In the genomic region with DNA sequence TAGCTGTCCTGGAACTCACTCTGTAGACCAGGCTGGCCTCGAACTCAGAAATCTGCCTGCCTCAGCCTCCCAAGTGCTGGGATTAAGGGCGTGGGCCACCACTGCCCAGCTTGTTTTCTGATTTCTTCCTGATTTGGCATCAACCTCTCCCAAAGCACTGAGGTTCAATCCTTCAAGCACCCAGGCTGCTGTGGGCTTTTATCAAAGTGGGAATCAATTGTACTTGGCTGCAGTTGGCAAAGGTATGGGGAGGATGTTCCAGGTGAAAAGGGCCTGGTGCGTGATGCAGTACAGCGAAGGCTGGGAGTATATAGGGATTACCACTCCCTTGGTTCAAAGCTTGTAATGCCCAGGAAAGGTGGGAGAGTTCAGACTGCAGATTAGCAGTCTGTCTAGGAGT, we compare ENCODE assay signal across 8 mouse cellular contexts. TPM values are rescaled to one million over a fixed set of nuclear protein-coding genes. Genes with fewer than 3 reads are reported as not detected.
DNase-seq lines count a peak whose midpoint lies in the region; ATAC-seq lines count a peak whose summit lies in the region.

No protein-coding gene starts in this region.

- H3K4me2 ChIP-seq in liver, embryonic 11.5 days = peak overlapping the region; percentile 82
- peak overlapping the region; percentile 91; the same call in 1 of the 2 replicates for H3K4me2 ChIP-seq in forebrain, embryonic 14.5 days (ENCODE audit: low read length)
- peak overlapping the region; percentile 65 for H3K4me2 ChIP-seq in neural tube, embryonic 13.5 days

- 61% methylated on average over 4 of the region's 4 CpGs for WGBS in liver, embryonic 11.5 days
- 61% methylated on average over 4 of the region's 4 CpGs for WGBS in forebrain, embryonic 14.5 days
- WGBS in limb, embryonic 10.5 days = 63% methylated on average over 4 of the region's 4 CpGs
- WGBS in neural tube, embryonic 13.5 days = 66% methylated on average over 4 of the region's 4 CpGs

- H3K27me3 ChIP-seq in liver, embryonic 11.5 days (replicated peaks; ENCODE audit: control insufficient read depth, insufficient read depth, low read length) = no peaks in the 10 kb centered on the region
- H3K27me3 ChIP-seq in forebrain, embryonic 14.5 days (replicated peaks; ENCODE audit: control insufficient read depth, insufficient read depth, low read length) = no peaks in the 10 kb centered on the region
- no peaks in the 10 kb centered on the region for H3K27me3 ChIP-seq in limb, embryonic 10.5 days (ENCODE audit: low read depth, poor library complexity, severe bottlenecking)
- no peaks in the 10 kb centered on the region for H3K27me3 ChIP-seq in neural tube, embryonic 13.5 days

- peaks cover 37% of the 10 kb centered on the region for H3K4me1 ChIP-seq in liver, embryonic 11.5 days (replicated peaks; ENCODE audit: control insufficient read depth, insufficient read depth, low read length)
- peaks cover 26% of the 10 kb centered on the region for H3K4me1 ChIP-seq in forebrain, embryonic 14.5 days (ENCODE audit: control insufficient read depth, insufficient read depth, low read length)
- peaks cover 48% of the 10 kb centered on the region for H3K4me1 ChIP-seq in limb, embryonic 10.5 days
- peaks cover 49% of the 10 kb centered on the region for H3K4me1 ChIP-seq in neural tube, embryonic 13.5 days (replicated peaks)

- peak overlapping the region; percentile 93 for H3K4me3 ChIP-seq in liver, embryonic 11.5 days (ENCODE audit: low read depth, low read length)
- no peak overlapping the region for H3K4me3 ChIP-seq in forebrain, embryonic 14.5 days (ENCODE audit: low read depth, low read length)
- H3K4me3 ChIP-seq in limb, embryonic 10.5 days = no peak overlapping the region
- H3K4me3 ChIP-seq in neural tube, embryonic 13.5 days = peak overlapping the region; percentile 49; the same call in 1 of the 2 replicates

- peaks cover 24% of the 10 kb centered on the region for H3K36me3 ChIP-seq in liver, embryonic 11.5 days (ENCODE audit: control insufficient read depth, insufficient read depth, low read length)
- H3K36me3 ChIP-seq in forebrain, embryonic 14.5 days (ENCODE audit: control insufficient read depth, insufficient read depth, low read length) = 0 out of 2 replicates have a peak, but pooled peaks cover 9% of the 10 kb centered on the region
- H3K36me3 ChIP-seq in limb, embryonic 10.5 days = peaks cover 33% of the 10 kb centered on the region
- H3K36me3 ChIP-seq in neural tube, embryonic 13.5 days = peaks cover 7% of the 10 kb centered on the region; the same call in 1 of the 2 replicates

- H3K9ac ChIP-seq in liver, embryonic 11.5 days (ENCODE audit: low read depth, low read length) = no peak overlapping the region; the same call in 1 of the 2 replicates
- H3K9ac ChIP-seq in forebrain, embryonic 14.5 days (ENCODE audit: low read length) = 0 out of 2 replicates have a peak overlapping the region, but pooled peaks have one; percentile 18
- 0 out of 2 replicates have a peak overlapping the region, but pooled peaks have one; percentile 50 for H3K9ac ChIP-seq in neural tube, embryonic 13.5 days

- no peaks in the 10 kb centered on the region for H3K9me3 ChIP-seq in liver, embryonic 11.5 days (ENCODE audit: control insufficient read depth, low read length)
- H3K9me3 ChIP-seq in forebrain, embryonic 14.5 days (replicated peaks; ENCODE audit: control insufficient read depth, low read length) = no peaks in the 10 kb centered on the region
- H3K9me3 ChIP-seq in limb, embryonic 10.5 days (replicated peaks) = no peaks in the 10 kb centered on the region
- H3K9me3 ChIP-seq in neural tube, embryonic 13.5 days = no peaks in the 10 kb centered on the region

- H3K27ac ChIP-seq in liver, embryonic 11.5 days (ENCODE audit: low read depth, low read length) = 0 out of 2 replicates have a peak overlapping the region, but pooled peaks have one; percentile 26
- no peak overlapping the region for H3K27ac ChIP-seq in forebrain, embryonic 14.5 days (ENCODE audit: low read depth, low read length)
- H3K27ac ChIP-seq in limb, embryonic 10.5 days = peak overlapping the region; percentile 95
- no peak overlapping the region for H3K27ac ChIP-seq in neural tube, embryonic 13.5 days (replicated peaks)

- DNase-seq in liver, embryonic 11.5 days (ENCODE audit: low spot score) = no peak
- no peak for DNase-seq in liver
- DNase-seq in forebrain, embryonic 14.5 days (ENCODE audit: low spot score) = no peak
- no peak for DNase-seq in limb, embryonic 10.5 days (ENCODE audit: low spot score)
- no peak for DNase-seq in urinary bladder, adult 18-20 months (ENCODE audit: low spot score in 2 of 2)
- DNase-seq in right cerebral cortex, postnatal 25 days = no peak
- no peak for DNase-seq in kidney, postnatal 10 days

- ATAC-seq in liver, embryonic 11.5 days (replicated peaks; ENCODE audit: low FRiP score) = no peak
- ATAC-seq in forebrain, embryonic 14.5 days = no peak
- ATAC-seq in neural tube, embryonic 13.5 days (ENCODE audit: low read depth) = no peak

RNA-seq across cellular contexts. Expression of gene Mcm2, which starts 0.5 kb away (rescaled TPM):
- polyA plus RNA-seq in liver, embryonic 11.5 days (2014; fragmentation: Nextera tagmentation; extraction: Ambion mirVana) = 254 and 284 TPM in 2 replicates
- 71.1 and 82.8 TPM in 2 replicates for polyA plus RNA-seq in forebrain, embryonic 14.5 days (2014; fragmentation: Nextera tagmentation; extraction: Ambion mirVana)
- polyA plus RNA-seq in limb, embryonic 10.5 days (2016; fragmentation: Nextera tagmentation; extraction: Ambion mirVana) = 281 and 283 TPM in 2 replicates
- polyA plus RNA-seq in neural tube, embryonic 13.5 days (2015; fragmentation: Nextera tagmentation; extraction: Ambion mirVana) = 33.5 and 40.5 TPM in 2 replicates

RNA-seq across cellular contexts. Expression of gene Tpra1, which starts 3.0 kb away (rescaled TPM):
- polyA plus RNA-seq in liver, embryonic 11.5 days (2014; fragmentation: Nextera tagmentation; extraction: Ambion mirVana) = 55.1 and 56.7 TPM in 2 replicates
- polyA plus RNA-seq in forebrain, embryonic 14.5 days (2014; fragmentation: Nextera tagmentation; extraction: Ambion mirVana) = 32.9 and 41.2 TPM in 2 replicates
- 48.7 and 60.3 TPM in 2 replicates for polyA plus RNA-seq in limb, embryonic 10.5 days (2016; fragmentation: Nextera tagmentation; extraction: Ambion mirVana)
- polyA plus RNA-seq in neural tube, embryonic 13.5 days (2015; fragmentation: Nextera tagmentation; extraction: Ambion mirVana) = 75.6 and 76.1 TPM in 2 replicates

RNA-seq across cellular contexts. Expression of gene Podxl2, which starts 24.2 kb away (rescaled TPM):
- polyA plus RNA-seq in liver, embryonic 11.5 days (2014; fragmentation: Nextera tagmentation; extraction: Ambion mirVana) = 9.1 and 10.7 TPM in 2 replicates
- polyA plus RNA-seq in forebrain, embryonic 14.5 days (2014; fragmentation: Nextera tagmentation; extraction: Ambion mirVana) = 334 and 428 TPM in 2 replicates
- polyA plus RNA-seq in limb, embryonic 10.5 days (2016; fragmentation: Nextera tagmentation; extraction: Ambion mirVana) = 31.1 and 50.4 TPM in 2 replicates
- 548 and 565 TPM in 2 replicates for polyA plus RNA-seq in neural tube, embryonic 13.5 days (2015; fragmentation: Nextera tagmentation; extraction: Ambion mirVana)

RNA-seq across cellular contexts. Expression of gene Abtb1, which starts 57.3 kb away (rescaled TPM):
- polyA plus RNA-seq in liver, embryonic 11.5 days (2014; fragmentation: Nextera tagmentation; extraction: Ambion mirVana) = 24.9 and 26.7 TPM in 2 replicates
- polyA plus RNA-seq in forebrain, embryonic 14.5 days (2014; fragmentation: Nextera tagmentation; extraction: Ambion mirVana) = 31.4 and 35.7 TPM in 2 replicates
- polyA plus RNA-seq in limb, embryonic 10.5 days (2016; fragmentation: Nextera tagmentation; extraction: Ambion mirVana) = 22.9 and 25.3 TPM in 2 replicates
- 43.1 and 43.4 TPM in 2 replicates for polyA plus RNA-seq in neural tube, embryonic 13.5 days (2015; fragmentation: Nextera tagmentation; extraction: Ambion mirVana)

Comparison
In these comparisons a context has a peak if more than half of its experiments do, and no peak if none do; other contexts are left out.
1. H3K27ac ChIP-seq: peak in liver, embryonic 11.5 days (single experiment) and limb, embryonic 10.5 days (single experiment); none in forebrain, embryonic 14.5 days (single experiment) and neural tube, embryonic 13.5 days (single experiment).
2. H3K4me3 ChIP-seq: peak in liver, embryonic 11.5 days (single experiment) and neural tube, embryonic 13.5 days (single experiment); none in forebrain, embryonic 14.5 days (single experiment) and limb, embryonic 10.5 days (single experiment).
3. Peak in every context shown above with its lines, with median percentiles within 50 percentile points of each other: H3K4me2 ChIP-seq.